Mouse (Mus musculus): Measurements from ENCODE around the gene Mis12.

- TF ChIP-seq POLR2A (IDR thresholded peaks at IDR 0.05; ENCODE audit: borderline replicate concordance, extremely low read depth, low read depth, low read length) (no peak), CTCF (IDR thresholded peaks at IDR 0.05; ENCODE audit: insufficient read depth, low read length) (no peak)
Measured at GRCm38 (mm10) chr11:71076342-71076741, 56.9 kb downstream of the Mis12 start.
